Mouse (Mus musculus) ZHBTc4 (cell line): ENCODE results near the gene Stard3.

ENCODE experiments used
- DNase-seq: peaks from one replicate; pipeline ENCODE4 v3.0.0-alpha.2; 2011; ENCODE audit warnings: low read depth, low spot score

Stard3 gene

DNA sequence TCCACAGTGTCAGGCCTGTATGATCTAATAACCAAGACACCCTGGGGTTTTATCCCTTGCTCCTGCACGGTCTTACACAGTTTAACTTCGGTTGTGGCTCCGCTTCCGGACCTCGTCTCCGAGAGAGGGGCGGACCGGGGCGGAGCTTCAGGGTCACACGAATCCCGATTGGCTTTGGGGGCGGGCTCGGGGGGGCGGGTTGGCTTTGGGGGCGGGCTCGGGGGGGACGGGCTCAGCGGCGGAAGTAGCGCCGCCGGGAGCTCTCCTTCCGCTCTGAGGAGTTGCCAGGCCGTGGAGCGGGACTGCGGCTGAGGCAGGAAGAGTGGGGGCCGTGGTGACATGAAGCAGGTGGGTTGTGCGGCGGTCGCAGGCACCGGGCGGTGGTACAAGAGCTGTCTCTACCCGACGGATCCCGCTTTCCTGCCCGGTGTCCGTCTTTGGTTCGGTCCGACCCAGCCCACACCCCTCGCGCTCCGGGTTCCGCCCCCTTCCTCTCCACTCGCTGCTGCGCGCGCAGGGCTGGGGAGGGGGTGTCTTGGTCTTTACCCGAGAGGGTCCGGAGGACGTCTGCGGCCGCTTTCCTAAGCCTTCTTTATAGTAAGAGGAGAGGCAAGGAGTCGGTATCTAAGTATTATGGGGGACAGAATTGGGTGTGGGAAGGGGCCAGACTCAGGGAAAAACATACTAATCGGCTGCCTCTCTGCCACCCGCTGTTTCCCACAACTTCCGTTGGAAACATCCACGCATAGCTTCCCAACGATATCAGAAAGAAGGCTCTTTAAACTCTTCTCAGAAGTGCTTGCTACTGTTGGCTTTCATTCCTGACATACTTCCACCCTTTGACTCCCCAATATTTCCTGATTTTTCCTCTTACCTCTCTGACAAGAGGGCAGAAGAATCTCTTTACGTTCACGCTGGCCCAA, at the start of gene Stard3:
Gene Stard3, plus strand, starts transcription at position 208 of the 923 bp plus-strand sequence.
- DNase-seq, result peak; percentile 96

DNA sequence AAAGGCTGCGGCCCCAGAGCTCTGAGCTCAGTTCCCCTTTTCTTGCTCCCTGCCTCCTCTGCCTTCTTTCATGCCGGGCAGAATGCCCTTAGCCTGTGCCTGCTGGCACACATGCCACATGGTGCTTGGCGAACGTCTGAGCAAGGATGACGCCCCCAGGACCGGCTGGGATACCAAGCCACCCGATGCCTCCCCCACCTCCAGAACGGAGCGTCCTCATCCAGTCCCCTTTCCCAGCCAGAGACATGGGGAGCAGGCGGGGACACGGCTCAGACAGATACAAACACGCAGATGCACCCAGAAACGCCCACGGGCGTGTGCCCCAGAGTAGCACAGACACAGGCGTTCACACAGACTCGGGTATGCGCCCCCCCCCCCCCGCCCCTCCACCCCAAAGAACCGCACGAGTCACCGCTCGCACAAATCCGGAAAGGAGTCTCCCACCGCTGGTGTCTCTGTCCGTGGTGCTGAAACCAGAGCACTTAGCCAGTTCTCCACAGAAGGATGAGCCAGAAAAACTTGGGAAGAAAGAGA, 44.3 kb upstream of the Stard3 start:
- DNase-seq, result peak; percentile 77

DNA sequence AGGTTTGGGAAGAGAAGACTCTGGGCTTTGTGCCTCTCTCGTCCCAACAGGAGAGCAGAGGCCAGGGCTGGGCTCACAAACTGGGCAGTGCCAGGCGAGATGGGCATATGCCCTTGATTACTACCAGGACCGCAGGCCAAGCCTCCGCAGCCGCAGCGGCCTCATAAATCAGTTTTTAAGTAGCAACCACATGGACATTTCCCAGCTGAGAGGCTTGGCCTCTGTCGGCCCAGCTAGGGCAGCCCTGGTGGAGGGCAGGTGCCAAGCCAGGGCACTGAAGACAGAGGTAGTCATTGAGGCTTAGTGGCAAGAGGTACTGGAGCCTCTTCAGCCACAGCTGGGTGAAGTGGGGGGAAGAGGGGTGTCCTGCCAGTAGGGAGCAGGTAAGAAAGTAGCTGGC, 40.7 kb upstream of the Stard3 start:
- DNase-seq, result no peak

DNA sequence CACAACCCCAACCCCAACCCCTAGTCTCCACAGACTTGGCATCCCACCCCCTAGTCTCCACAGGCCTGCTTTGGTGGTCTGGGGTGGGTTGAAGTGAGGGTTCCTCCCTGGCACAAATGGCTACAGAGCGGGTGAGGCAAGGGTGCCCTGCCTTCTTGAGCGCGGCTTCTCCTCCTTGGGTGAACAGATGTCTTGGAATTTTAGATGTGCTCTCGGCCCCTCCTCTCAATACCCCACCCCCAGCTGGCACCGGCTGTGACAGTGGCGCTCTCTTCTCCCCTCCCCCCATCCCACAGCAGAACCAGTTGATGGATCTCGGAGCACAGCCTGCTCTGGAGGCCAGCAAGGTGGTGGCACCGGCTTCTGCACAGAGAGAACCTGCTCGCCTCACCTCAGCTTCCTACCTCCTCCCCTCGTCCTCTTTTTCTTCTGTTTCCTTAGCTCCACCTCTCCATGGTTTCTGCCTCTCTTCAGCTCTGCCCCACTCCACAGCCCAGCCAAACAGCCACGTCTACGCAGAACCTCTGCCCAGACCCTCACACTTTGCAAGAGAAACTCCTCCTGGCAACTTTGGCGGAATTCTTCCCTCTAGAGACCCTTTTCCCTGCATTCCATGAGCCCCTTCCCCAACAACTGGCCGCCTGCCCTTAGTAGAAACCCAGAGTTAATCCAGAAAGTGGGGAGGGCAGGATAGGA, 39.6 kb upstream of the Stard3 start:
- no peak for DNase-seq

DNA sequence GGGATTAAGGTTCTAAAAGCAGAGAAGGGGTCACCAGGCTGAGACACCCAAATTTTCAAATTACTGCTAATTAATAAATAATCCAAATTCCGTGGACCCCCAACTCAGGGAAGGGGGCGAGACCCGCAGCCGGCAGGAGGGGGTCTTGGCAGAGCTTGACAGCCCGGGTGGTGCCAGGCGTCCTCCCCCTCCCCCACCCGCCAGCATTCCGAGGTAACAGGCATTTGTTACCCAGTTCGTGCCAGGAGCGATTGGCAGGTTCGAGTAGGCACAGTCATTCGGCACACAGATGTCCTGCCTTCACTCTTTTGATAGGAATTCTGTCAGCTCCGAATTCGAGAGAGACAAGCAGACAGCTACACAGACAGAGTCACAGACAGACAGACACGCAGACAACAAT, 39.0 kb upstream of the Stard3 start:
- DNase-seq, result no peak

DNA sequence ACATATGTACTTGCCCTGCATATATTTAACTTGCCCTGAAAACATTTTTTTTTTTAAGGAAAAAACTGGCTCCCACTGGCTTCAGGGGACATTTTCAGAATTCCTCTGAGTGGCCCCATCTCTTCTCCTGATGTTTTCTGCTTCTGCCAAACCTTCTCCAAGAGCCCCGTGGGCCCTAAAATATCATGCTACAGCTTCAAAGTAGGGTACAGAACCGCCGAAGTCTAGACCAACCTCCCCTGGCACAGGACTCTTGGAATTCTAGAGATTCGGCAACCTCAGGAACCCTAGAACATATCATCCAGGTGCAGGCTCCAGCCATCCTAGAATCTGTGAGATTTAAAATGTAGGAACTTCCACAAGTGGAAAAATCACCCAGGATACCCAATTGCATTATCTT, 38.6 kb upstream of the Stard3 start:
- DNase-seq, result no peak

DNA sequence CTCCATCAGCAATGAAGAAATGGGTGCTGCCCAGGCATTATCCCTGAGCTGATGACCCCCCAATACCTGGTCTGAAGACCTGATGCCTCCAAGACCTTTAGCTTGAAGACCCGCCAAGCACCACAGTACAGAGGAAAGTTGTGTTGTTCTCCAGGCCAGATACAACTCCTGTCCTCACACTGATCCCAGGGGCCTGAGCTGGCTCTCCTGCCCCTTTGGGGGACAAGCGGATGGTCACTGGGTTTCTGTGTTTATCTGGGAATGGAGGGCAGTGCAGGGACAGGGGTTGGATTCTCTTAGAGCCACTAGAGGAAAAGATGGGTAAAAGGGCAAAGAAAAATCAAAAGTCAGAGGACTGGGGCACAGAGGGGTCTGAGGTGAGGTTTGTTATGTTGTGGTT, 38.2 kb upstream of the Stard3 start:
- DNase-seq, result no peak

DNA sequence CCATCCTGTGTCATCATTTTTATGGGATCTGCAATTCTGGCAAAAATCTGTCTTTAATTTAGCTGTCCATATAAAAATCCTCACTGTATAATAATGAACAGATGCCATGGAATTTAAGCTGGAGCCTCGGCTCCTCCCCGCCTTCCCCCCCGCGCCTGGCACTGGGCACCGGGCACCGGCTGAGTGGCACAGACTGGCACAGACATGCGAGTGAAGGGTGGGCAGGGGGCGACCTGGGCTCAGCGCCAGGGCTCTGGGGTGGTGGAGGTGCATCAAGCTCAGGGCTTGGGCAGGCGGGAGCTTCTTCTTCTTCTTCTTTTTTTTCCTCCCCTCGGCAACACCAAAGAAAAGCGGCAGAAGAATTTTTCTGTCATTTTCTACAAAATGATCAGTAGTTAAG, 37.8 kb upstream of the Stard3 start:
- no peak for DNase-seq

DNA sequence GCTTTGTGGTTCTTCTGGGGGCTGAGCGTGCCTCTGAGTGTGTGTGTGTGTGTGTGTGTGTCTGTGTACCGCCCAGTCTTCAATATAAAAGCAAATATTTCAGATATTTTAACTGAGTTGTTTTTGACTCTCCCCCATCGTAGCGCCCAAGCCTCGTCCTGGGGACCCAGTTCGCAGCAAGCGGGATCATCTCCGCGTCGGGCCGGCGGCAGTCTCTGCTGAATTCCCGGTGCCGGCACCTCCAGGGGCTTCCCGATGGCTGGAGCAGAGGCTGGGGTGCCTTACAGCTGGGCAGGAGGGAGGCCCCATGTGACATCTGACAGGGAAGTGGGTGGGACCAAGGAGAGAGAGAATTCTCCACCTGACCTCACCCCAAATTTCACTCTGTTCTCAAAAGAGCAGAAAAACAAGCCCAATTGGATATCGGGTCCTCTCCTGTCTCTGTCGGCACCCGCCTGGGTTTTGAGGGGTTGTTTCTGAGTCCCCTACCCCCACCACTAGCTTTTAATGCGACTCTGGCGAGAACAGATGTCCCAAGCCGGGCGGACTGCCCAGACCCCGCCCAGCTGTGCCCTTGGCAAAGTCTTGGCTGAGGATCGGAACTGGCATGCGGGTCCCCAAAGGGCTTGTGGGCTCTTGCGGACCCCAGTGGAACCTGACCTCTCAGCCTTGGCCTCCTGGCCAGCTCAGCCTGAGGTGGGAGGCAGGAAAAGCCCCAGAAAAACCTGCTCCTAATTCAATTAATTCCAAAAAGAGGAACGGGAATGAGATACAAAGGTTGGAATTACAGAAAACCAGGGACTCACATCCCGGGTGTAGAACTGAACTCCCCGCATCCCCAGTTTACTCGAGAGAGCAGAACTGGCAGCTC, 37.1 kb upstream of the Stard3 start:
- DNase-seq, result no peak

DNA sequence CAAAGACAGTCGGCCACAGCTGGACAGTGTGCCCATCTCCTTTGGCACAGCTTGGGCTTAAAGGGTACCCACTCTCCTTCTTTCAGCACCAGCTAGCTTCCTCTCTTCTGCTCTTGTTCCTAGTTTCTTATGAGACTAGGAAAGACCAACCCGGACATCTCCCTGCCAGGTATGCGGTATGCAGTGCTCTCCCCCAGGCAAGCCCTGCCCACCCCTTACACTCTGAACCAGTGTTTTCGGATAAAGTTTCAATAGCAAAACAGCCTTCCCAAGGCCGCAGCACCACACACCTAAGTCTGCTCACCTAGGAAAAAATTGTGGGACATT, 36.5 kb upstream of the Stard3 start:
- no peak for DNase-seq

DNA sequence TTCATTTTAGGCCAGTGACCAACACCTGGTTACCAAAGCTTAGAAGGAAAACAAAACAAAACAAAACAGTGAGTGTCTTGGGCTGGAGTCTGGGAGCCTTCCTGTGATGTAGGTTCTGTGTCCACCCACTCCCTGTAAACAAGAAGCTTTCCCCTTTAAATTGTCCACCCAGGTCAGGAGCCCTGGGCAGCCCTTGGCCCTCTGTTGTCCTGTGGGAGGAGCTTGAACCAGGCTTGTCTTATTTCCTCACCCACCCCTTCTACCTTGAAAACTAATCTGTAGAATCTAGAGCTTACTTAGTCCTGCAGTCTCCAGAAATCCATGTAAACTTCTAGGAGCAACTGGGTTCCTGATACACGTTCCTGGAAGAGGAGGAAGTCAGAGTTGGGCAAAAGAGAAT, 36.0 kb upstream of the Stard3 start:
- no peak for DNase-seq

DNA sequence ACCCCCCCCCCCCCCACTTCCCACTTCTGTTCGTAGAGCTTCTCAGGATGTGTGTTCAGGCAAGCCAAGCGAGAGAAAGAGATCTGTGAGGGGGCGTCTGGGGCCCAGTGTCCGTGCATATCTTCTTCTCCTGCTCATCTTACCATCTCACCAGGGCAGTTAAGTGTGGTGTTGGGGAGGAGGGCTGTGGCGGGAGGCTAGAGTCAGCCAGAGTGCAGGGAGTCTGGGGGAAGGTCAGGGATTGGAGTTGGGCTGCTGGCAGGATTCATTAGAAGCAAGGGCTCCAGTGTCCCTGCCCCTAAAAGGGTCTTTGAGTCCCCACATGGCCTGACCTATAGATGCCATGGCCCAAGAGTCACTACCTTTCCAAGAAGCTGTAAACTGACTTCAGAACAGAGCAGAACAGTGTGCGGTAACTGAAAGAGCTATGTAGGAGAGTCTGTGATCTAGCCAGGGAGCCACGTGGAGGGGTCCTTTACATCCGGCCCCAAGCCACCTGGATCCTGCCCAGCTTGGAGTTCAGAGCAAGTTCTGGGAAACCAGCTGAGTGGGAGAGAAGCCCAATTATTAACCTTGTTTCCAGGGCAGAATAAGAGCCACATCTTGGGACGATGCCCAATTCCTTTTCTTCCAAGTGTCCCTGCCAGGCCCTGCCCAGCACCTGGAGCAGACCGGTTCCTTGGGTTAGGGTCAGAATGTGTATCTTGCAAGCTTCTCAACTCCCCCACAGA, 34.9 kb upstream of the Stard3 start:
- DNase-seq, result no peak

DNA sequence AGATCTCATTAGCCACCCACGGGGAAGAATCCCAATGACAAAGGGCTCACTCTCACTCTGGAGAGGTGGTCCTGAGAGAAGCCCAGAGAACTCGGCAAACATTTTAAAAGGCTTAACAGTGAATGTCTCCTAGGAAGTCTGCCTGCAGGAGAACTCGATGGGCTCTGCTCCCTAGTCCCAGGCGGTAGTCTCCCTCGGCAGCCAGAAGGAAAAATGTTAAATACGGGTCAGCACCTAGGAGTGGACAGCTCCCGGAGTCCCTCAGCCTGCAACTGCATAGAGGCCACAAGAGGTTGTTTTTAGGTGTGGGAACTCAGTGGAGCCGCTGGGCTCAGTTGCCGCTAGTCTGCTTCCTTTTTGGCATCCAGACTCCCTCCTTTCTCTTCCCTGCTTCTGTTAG, 34.2 kb upstream of the Stard3 start:
- peak; percentile 64 for DNase-seq

DNA sequence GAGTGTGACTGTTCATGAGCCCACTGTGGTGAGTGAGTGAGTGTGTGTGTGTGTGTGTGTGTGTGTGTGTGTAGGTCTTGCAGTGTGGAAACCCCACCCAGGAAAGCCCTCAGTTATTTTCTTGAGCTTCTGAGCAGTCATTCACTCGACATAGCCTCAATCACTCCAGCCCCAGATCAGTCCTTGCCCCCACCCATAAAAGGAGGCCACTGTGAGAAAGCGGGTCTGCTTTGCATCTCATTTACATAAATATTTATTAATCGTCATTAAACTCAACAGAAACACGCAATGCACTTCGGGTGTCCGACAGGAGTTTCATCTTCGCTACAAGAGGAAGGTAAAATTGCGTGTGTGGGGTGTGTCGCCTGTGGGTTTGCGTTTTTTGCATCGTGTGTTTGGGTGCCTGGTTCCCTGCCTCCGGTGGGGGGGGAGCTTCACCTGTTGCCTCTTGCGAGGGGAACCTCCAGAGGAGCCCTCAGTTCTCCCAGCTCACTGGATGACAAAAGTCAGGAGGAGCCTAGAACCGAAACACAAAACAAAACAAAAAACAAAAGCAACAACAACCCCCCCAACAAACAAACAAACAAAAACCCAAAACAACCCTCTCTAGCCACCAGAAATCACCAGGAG, 32.9 kb upstream of the Stard3 start:
- DNase-seq, result no peak

DNA sequence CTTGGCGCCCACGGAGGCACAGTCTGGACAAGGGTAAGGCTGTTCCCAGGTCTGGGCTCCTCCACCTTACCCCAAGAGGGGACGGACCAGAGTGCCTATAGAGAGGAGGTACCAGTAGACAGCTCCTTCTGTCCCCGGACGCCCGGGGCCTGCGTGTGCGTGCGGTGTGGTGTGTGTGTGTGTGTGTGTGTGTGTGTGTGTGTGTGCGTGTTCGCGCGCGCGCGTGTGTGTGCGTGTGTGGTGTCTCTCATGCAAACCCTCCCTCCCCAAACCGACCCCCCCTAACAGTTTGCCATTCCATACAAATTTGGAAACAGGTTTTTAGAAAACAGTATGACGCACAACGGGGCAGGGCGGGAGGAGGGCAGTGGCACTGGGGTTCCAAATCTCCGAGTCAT, 32.3 kb upstream of the Stard3 start:
- no peak for DNase-seq

DNA sequence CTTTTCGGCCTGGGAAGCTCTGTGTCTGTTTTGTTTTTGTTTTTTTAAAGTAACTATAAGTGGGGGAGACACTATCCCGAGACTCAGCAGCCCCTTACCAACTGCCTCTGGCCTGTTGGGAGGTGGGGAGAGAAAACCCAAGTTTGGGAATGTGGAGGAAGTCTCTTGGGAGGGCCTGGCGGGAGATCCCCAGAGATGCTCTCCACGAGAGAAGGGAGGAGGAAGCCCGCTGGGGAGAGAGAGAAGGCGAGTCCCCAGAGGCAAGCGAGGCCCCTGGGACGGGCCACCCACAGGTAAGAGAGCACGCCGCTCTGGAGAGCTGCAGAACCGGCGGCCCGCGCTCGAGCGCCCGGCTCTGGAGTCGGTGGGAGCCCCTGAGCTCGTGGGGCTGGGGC, 31.4 kb upstream of the Stard3 start:
- DNase-seq, result peak; percentile 49

DNA sequence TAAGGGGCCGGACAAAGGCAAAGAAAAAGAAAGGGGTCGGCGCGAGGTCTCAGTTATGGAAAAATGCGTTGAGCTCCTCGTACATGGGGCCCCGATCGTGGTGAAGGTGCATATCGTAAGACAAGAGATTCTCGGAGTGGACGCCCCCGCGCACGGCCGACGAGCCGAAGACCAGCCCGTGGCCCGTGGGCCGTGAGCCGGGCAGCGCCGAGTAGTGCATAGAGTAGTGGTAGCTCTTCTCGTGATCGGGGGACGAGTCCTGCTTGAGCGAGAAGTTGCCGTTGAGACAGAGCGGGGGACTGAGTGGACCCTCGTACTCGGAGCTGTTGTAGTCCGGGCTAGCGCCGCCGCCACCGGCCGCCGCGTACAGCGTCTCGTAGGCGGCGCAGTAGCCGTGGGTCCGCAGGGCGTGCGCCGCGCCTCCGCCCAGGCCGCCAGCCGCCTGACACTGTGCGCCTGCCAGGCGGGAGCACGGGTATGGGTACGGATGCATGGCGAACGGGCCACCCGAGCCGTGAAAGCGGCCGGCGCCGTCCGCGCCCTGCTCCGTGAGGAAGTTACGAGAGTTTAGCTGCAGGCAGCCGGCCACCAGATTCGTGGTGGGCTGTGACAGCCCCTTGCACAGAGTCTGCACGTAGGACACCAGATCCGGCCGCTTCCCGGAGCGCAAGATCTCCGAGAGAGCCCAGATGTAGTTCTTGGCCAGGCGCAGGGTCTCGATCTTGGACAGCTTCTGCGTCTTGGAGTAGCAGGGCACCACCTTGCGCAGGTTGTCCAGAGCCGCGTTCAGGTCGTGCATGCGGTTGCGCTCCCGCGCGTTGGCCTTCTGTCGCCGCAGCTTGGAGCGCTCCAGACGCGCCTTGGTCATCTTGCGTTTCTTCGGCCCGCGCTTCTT, 30.8 kb upstream of the Stard3 start:
- peak; percentile 73 for DNase-seq

DNA sequence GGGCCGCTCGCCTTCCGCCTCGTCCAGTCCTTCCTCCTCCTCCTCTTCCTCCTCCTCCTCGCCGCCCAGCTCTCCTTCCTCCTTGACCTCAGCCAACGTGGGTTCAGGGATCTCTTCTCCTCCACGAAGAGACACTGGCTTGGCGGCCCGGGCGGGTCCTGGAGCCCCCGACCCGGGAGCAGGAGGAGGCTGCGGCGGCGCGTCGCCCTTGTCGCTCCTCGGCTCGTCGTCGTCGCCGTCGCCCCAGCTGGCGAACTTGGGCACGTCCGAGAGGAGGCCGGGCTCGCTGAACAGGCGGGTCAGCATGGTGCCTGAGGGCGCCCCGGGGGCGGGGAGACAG, 30.2 kb upstream of the Stard3 start:
- no peak for DNase-seq

DNA sequence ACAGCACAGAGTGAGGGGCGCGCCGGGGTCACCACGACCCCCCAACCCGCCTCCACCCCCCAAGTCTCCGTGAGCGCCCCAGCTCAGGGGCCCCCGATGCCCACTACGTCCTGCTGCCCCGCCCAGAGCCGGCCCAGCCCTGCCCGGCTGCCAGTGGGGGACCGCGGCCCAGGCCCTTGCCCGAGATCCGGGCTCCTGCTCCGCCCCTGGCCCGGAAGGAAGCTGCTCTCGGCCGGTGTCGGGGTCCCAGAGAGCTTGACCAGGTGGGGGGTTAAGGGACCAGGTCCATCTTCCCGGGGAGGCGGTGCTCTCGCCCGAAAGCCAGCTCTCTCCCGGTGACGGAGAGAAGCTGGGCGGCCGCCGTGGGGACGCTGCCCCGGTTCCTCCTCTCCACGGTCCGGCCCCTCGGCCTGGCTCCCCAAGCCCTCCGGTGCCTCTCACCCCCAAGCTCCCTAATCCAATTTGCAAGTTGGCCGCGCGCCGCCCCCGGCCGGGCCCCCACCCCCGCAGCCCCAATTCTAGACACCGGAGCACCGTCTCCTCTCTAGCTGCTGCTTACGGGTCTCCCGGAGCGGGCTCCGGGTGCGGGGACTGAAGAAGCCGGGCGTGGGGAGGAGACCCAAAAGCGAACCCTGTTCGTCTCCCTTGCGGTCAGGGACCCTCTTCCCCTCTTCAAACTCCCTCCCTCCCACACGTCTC, 29.6 kb upstream of the Stard3 start:
- peak; percentile 45 for DNase-seq
